Mouse (Mus musculus) erythroblast, embryonic 14.5 days (primary cell): ENCODE data around the gene Fmo5. TPM values are rescaled to one million over a fixed set of nuclear protein-coding genes. Genes with fewer than 3 reads are reported as not detected.

Experiments
- H3K27me3 ChIP-seq: 2 replicates; pipeline ENCODE4 v1.6.1; 2012; ENCODE audit warnings: inconsistent platforms; ENCODE audit not compliant: control insufficient read depth
- H3K36me3 ChIP-seq: 2 replicates; pipeline ENCODE4 v1.6.1; 2012; ENCODE audit warnings: mild to moderate bottlenecking, inconsistent platforms; ENCODE audit not compliant: control insufficient read depth
- H3K4me1 ChIP-seq: 2 replicates; pipeline ENCODE4 v1.6.1; 2012; ENCODE audit warnings: inconsistent platforms; ENCODE audit not compliant: control insufficient read depth
- H3K4me3 ChIP-seq: replicated peaks from 2 replicates; pipeline ENCODE3; 2012; ENCODE audit warnings: moderate library complexity, mild to moderate bottlenecking, inconsistent platforms
- H3K9me3 ChIP-seq: 2 replicates; pipeline ENCODE4 v1.6.1; 2012; ENCODE audit warnings: low read length, inconsistent platforms, mixed read lengths; ENCODE audit not compliant: control insufficient read depth
- GATA1 ChIP-seq: IDR thresholded peaks from 2 replicates; pipeline ENCODE4 v1.6.1; 2012; ENCODE audit warnings: low read length, inconsistent platforms, mixed read lengths
- TAL1 ChIP-seq: IDR thresholded peaks from 3 replicates; pipeline ENCODE4 v1.6.1; 2012; ENCODE audit warnings: low read length, inconsistent platforms, mixed read lengths
- polyA plus RNA-seq: library from polyadenylated mRNA; stranded (reverse); fragments of >175 nt; gene quantifications from 2 replicates; pipeline ENCODE4 v1.2.3, GENCODE M21; 2012

Gene Fmo5
- polyA plus RNA-seq, 1 experiment = 0.03 TPM

DNA sequence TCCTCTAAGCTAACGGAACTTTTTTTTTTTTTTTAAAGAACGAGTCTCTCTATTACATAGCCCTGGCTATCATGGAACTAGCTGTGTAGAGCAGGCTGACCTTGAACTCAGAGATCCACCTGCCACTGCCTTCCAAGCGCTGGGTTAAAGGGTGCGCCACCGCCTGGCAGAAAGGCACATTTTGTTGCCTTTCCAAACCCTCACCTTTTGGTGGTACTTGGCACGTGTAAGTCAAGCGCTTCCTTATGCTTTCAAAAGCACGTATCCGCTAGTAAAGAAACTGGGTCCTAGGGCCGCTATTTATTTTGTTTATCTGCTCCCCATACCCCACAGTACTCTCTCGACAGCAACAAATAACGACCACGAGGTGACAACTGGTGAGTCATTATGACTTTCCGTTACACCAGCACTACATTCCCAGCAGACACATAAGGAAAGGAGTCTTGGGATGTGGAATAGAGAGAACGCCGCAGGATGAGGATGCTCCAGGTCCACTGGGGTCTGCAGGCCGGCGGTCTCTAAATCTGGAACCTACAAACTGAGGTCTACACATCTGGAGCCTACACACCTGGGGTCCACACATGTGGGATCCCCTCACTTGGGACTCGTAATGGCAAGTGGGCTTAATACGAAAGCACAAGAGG lies 19.3 kb upstream of the Fmo5 start:
- TF ChIP-seq GATA1 = no peak
- TF ChIP-seq TAL1 = no peak
- Histone ChIP-seq H3K4me1 (peaks cover 25% of the 10 kb centered on the region), H3K4me3 (peak overlapping the region; percentile 72), H3K9me3 (no peaks in the 10 kb centered on the region), H3K36me3 (peaks cover 6% of the 10 kb centered on the region), H3K27me3 (no peaks in the 10 kb centered on the region)

DNA sequence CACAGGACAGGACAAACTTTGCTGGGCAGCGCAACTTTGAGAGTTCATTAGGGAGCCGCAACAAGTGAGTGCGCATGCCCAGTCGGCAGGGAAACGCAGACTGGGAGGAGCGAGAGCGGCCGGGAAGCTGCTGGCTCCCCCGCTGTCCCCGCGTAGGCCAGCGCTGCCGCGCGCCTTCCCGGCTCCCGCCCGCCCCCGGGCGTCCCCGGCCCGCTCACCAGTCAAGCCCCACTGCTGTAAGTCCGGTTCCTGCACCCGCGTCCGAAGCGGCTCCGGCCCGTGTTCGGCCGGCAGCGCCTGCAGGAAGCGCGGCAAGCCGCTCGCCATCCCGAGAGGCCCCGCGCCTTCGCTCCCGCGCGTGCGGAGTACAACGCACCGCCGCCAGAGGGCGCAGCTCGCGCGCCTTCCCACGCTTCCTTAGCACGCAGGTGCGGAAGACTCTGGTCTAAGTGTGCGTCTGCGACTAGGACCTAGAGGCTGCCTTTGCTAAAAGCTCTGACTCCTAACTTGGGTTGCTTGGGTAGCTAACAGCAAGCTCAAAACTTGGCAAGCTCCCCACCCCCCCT lies 18.7 kb upstream of the Fmo5 start, which contains the start of gene Chd1l:
Gene Chd1l, minus strand, starts transcription at position 359 of the 566 bp plus-strand sequence.
- peaks cover 4% of the 10 kb centered on the region for H3K36me3 ChIP-seq
- H3K4me3 ChIP-seq = peak within 1 kb of the TSS; percentile 72
- H3K9me3 ChIP-seq = no peaks in the 10 kb centered on the region
- TF ChIP-seq GATA1 = no peak
- no peak for TF ChIP-seq TAL1
- H3K27me3 ChIP-seq = no peaks in the 10 kb centered on the region
- peaks cover 25% of the 10 kb centered on the region for H3K4me1 ChIP-seq

DNA sequence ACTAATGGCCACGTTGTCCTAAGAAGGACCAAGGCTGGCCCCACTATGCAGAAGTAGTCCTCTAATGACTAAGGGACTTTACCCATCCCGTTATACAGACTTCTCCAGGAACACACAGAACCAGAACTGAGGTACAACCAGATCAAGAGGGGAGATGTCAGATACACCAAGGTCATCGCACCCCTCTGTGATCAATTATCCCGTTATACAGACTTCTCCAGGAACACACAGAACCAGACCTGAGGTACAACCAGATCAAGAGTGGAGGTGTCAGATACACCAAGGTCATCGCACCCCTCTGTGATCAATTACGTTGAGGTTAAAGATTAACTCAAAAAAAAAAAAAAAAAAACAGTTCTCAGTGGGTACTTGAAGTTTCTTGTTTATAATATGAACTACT lies 17.6 kb upstream of the Fmo5 start:
- no peak for TF ChIP-seq TAL1
- TF ChIP-seq GATA1 = no peak
- no peaks in the 10 kb centered on the region for H3K9me3 ChIP-seq

DNA sequence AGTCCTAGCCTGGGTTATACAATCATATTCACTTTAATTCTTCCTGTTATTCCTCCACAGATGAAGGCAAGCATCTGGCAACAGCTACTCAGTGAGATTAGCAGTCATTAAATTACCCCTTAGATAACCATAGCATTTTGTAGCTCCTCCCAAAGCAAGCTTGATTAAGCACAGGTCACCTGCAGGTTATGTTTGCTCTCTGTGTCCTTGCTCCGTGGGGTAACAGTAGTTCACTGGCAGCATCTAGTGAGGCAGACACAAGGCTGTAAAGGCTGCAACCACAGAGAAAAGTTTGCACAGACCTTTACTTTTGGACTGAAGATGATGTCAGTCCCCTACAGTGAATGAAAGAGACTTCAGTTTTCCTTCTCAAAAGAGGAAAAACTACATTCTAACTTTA lies 13.4 kb upstream of the Fmo5 start:
- TF ChIP-seq GATA1 = no peak
- Histone ChIP-seq H3K27me3 (no peaks in the 10 kb centered on the region), H3K9me3 (no peaks in the 10 kb centered on the region)

More for the DNA sequence above, 17.6 kb upstream of the Fmo5 start:
- Histone ChIP-seq H3K4me1 (peaks cover 25% of the 10 kb centered on the region), H3K27me3 (no peaks in the 10 kb centered on the region), H3K36me3 (no peaks in the 10 kb centered on the region), H3K4me3 (no peak overlapping the region)

DNA sequence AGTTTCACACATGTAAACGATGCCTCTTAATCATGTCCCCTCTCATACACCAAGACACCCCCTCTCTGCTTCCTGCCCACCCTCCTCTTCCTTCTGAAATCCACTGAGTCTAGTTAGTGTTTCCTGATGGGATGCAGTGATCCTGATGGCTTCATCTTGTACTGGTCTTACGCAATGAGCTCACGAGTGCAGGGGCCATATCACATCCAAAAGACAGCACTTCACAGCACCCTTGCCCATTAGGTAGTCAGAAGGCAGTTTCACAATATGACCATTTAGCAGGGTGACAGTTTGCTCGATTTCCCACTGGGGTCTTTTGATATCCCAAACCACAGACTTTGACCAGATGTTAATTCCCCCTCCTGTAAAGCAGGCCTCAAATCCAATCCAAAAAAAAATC lies 12.7 kb upstream of the Fmo5 start:
- H3K36me3 ChIP-seq = no peaks in the 10 kb centered on the region
- no peaks in the 10 kb centered on the region for H3K9me3 ChIP-seq
- H3K4me1 ChIP-seq = no peaks in the 10 kb centered on the region; the same call in 1 of the 2 replicates
- no peaks in the 10 kb centered on the region for H3K27me3 ChIP-seq
- TF ChIP-seq TAL1 (no peak), GATA1 (no peak)
- no peak overlapping the region for H3K4me3 ChIP-seq

More for the DNA sequence above, 13.4 kb upstream of the Fmo5 start:
- H3K4me1 ChIP-seq = peaks cover 6% of the 10 kb centered on the region
- no peak overlapping the region for H3K4me3 ChIP-seq
- no peaks in the 10 kb centered on the region for H3K36me3 ChIP-seq

DNA sequence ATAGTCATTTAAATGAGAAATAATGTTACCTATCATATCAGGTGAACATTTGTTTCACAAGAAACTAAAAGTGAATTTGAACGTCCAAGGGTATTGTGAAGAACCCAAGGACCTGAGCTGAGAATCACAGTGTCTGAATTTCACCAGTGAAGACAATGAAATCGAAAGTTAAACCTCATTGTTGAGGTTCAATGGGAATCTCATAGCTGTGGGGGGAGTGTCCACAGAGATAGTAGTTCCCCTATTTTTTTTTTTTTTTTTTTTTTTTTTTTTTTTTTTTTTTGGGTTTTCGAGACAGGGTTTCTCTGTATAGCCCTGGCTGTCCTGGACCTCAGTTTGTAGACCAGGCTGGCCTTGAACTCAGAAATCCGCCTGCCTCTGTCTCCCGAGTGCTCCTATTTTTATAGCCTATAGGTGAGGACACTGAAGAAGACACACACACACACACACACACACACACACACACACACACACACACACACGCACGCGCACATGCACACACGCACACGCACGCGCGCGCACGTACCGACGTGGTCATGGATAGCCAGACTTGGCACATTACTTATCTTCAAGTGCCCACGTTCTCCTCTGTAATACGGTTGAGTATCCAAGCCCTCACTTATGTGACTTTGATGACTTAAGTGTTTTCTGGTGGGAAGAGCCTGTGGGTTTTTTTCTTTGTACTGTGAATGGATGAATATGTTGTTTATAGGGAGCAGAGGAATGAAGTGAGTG lies 11.3 kb upstream of the Fmo5 start:
- Histone ChIP-seq H3K4me1 (no peaks in the 10 kb centered on the region), H3K36me3 (no peaks in the 10 kb centered on the region), H3K4me3 (no peak overlapping the region), H3K9me3 (no peaks in the 10 kb centered on the region), H3K27me3 (no peaks in the 10 kb centered on the region)
- no peak for TF ChIP-seq GATA1
- TF ChIP-seq TAL1 = no peak

DNA sequence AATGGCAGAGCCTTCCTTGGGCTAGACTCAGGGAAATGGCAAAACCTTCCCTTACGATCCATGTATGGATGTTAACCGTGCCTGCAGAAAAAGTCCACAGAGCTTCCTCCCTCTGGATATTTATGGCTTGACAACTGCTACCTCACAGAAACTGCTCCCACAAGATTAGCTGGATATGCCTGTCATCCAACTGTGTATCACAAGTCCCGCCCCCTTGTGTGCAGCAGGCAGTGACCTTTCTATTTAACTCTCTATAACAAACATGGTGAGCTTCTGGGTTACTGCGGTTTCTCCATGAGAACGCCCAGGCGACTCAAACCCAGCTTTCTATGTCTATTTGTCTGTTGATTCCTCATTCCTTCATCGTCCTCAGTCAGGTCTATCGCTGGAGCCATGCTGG lies 10.7 kb upstream of the Fmo5 start:
- H3K4me3 ChIP-seq = no peak overlapping the region
- TF ChIP-seq TAL1 (no peak), GATA1 (no peak)
- no peaks in the 10 kb centered on the region for H3K36me3 ChIP-seq
- H3K27me3 ChIP-seq = no peaks in the 10 kb centered on the region
- H3K4me1 ChIP-seq = no peaks in the 10 kb centered on the region
- no peaks in the 10 kb centered on the region for H3K9me3 ChIP-seq

DNA sequence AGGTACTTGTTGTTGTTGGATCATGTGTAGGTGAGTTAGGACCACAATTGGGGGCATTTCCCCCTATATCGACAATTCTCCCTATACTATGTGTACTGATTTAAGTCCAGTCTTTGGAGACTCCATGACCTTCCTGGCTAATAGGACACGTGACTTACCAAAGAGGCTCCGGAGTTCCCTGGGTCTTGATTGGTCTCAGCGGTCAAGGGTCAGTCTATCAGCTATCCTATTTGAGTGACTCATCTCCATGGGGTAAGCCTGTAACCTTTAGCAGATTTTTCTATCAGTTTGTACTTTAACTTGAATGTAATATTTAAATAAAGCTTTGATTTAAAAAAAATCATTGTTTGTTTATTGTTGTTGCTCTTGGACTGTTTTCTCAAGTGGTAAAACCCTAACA lies 7.9 kb upstream of the Fmo5 start:
- TF ChIP-seq GATA1 (no peak), TAL1 (no peak)
- Histone ChIP-seq H3K9me3 (no peaks in the 10 kb centered on the region), H3K4me1 (no peaks in the 10 kb centered on the region), H3K36me3 (no peaks in the 10 kb centered on the region), H3K4me3 (no peak overlapping the region), H3K27me3 (peaks cover 3% of the 10 kb centered on the region; the same call in 1 of the 2 replicates)

DNA sequence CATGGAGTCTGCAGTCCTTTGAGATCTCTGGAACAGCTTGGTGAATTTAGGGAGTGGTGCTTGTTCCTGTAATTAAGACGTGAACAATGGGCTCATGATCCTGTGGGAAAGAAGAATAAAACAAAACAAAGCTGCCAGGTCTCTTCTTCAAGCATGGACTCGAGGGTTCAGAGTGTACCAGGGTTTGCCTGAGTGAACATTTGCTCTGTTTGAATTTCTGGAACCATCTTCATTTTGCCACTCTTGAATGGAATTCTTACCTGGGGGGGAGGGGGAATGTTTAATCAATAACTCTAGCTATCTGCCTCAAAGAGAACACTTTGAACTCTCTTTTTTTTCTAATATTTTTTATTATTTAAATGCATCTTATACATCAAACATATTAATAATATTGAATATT lies 4.0 kb upstream of the Fmo5 start:
- Histone ChIP-seq H3K4me1 (peaks cover 14% of the 10 kb centered on the region), H3K4me3 (no peak overlapping the region), H3K9me3 (no peaks in the 10 kb centered on the region), H3K36me3 (no peaks in the 10 kb centered on the region), H3K27me3 (peaks cover 3% of the 10 kb centered on the region; the same call in 1 of the 2 replicates)
- TF ChIP-seq TAL1 = no peak
- TF ChIP-seq GATA1 = no peak
